Mouse (Mus musculus): ENCODE data around the gene Sall1. TPM values are rescaled to one million over a fixed set of nuclear protein-coding genes. Genes with fewer than 3 reads are reported as not detected.

Sall1 gene
- not detected for polyA plus RNA-seq (2017; shearing (Covaris generic))

GRCm38 (mm10) chr8:89043940-89044339 is at the start of gene Sall1:
TSS of gene Sall1 (minus strand) at chr8:89044162.

All from naive thymus-derived CD4-positive, alpha-beta T cell, adult 5 months (primary cell).